Mouse (Mus musculus): Measurements from ENCODE around the gene Slc17a9. TPM values are rescaled to one million over a fixed set of nuclear protein-coding genes. Genes with fewer than 3 reads are reported as not detected.
A peak's percentile ranks its signal among the peaks of the same experiment; 100 is the strongest.

Slc17a9 gene
- polyA plus RNA-seq, 1 experiment from 2014 or later, result 5.2 TPM

DNA sequence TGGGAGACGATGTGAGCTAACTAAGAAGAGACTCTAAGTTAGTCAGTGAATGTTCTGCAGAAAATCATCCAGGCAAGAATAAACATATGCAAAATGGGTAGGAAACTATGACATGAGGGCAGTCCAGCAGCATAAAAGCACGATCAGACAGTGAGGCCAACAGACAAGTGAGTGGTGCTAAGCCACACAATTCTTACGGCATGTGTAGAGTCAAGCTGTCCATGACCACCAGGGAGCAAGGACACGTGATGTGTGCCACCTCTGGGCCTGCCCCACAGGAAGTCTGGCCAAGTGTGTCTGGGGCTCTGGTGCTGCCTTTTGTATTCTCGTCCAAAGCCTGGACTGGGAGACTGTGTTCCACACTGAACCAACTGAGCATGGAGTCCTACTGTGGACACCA is 35.2 kb upstream of the Slc17a9 start:
- Histone ChIP-seq H3K4me2 (ENCODE audit: low read depth, low read length) (no peak overlapping the region), H3K27ac (ENCODE audit: low read depth) (no peak overlapping the region), H3K9me3 (ENCODE audit: low read length) (no peaks in the 10 kb centered on the region), H3K4me1 (ENCODE audit: insufficient read depth) (no peaks in the 10 kb centered on the region), H3K9ac (replicated peaks) (no peak overlapping the region), H3K36me3 (replicated peaks; ENCODE audit: insufficient read depth, low read length) (peaks cover 59% of the 10 kb centered on the region), H3K27me3 (ENCODE audit: insufficient read depth, low read length) (no peaks in the 10 kb centered on the region), H3K4me3 (ENCODE audit: low read depth, low read length) (no peak overlapping the region)
- DNase-seq, result no peak
- 71% methylated on average over 5 of the region's 5 CpGs for WGBS (ENCODE audit: insufficient replicate concordance)
- TF ChIP-seq EP300 (IDR thresholded peaks at IDR 0.05; ENCODE audit: low read depth) (no peak), CTCF (IDR thresholded peaks at IDR 0.05; ENCODE audit: low read depth) (no peak)
- no peak for ATAC-seq

DNA sequence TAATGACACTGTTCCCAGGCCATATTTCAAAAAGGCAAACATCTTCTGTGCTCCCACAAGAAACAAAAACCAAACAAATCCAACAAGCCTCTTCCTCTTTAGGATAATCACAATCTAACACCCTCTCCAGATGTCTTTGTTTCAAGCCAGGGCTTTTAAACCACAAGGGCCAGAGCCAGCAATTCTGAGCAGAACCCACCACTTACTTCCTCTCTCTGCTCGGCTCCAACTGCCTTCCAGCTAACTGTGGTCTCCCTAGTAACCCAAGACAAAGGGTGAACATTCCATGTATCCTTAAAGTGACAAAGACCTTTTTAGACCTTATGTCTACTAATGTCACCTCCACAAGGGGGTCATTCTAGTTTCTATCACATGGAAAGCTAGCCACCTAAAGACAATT is 32.4 kb upstream of the Slc17a9 start:
- Histone ChIP-seq H3K4me2 (ENCODE audit: low read depth, low read length) (no peak overlapping the region), H3K36me3 (replicated peaks; ENCODE audit: insufficient read depth, low read length) (peaks cover 40% of the 10 kb centered on the region), H3K27ac (ENCODE audit: low read depth) (peak overlapping the region; percentile 30; the same call in 1 of the 2 replicates), H3K4me3 (ENCODE audit: low read depth, low read length) (no peak overlapping the region), H3K9me3 (ENCODE audit: low read length) (no peaks in the 10 kb centered on the region), H3K27me3 (ENCODE audit: insufficient read depth, low read length) (no peaks in the 10 kb centered on the region), H3K9ac (replicated peaks) (no peak overlapping the region), H3K4me1 (ENCODE audit: insufficient read depth) (peaks cover 12% of the 10 kb centered on the region)
- DNase-seq (no peak), ATAC-seq (peak; percentile 29; the same call in 1 of the 2 replicates)
- WGBS (ENCODE audit: insufficient replicate concordance), result 5% methylated on average over 1 of the region's 1 CpGs
- TF ChIP-seq EP300 (IDR thresholded peaks at IDR 0.05; ENCODE audit: low read depth) (no peak), CTCF (IDR thresholded peaks at IDR 0.05; ENCODE audit: low read depth) (no peak)

DNA sequence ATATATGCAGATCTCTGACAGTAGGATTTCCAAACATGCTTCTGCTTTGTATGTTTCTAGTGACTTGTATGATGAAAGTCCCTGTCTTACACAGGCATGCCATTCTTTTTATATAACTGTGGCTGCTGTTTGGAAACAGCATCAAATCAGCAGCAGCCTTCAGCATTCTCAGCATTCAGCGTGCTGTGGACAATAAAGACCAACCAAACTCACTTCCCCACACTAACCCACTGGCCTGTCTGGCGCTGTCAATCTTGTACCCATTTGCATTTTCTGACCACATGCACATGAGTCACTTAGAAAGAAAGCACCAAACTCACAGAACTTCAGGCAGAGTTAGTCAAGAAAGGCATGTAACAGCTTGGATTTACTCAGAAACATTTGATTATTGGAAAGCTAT is 29.9 kb upstream of the Slc17a9 start:
- WGBS (ENCODE audit: insufficient replicate concordance), result 36% methylated on average over 2 of the region's 2 CpGs
- H3K4me1 ChIP-seq (ENCODE audit: insufficient read depth), result peaks cover 25% of the 10 kb centered on the region
- no peak overlapping the region for H3K27ac ChIP-seq (ENCODE audit: low read depth)
- no peak for TF ChIP-seq EP300 (IDR thresholded peaks at IDR 0.05; ENCODE audit: low read depth)
- no peak for TF ChIP-seq CTCF (IDR thresholded peaks at IDR 0.05; ENCODE audit: low read depth)
- no peak overlapping the region for H3K4me2 ChIP-seq (ENCODE audit: low read depth, low read length)
- no peak overlapping the region for H3K9ac ChIP-seq (replicated peaks)
- ATAC-seq, result peak; percentile 18; the same call in 1 of the 2 replicates
- peaks cover 15% of the 10 kb centered on the region for H3K36me3 ChIP-seq (replicated peaks; ENCODE audit: insufficient read depth, low read length)
- H3K4me3 ChIP-seq (ENCODE audit: low read depth, low read length), result no peak overlapping the region
- DNase-seq, result no peak
- no peaks in the 10 kb centered on the region for H3K9me3 ChIP-seq (ENCODE audit: low read length)
- no peaks in the 10 kb centered on the region for H3K27me3 ChIP-seq (ENCODE audit: insufficient read depth, low read length)

GRCm38 (mm10) chr2:180700457-180700856 is 24.6 kb upstream of the Slc17a9 start:
- H3K27me3 ChIP-seq (ENCODE audit: insufficient read depth, low read length), result no peaks in the 10 kb centered on the region
- peak overlapping the region; percentile 81 for H3K4me3 ChIP-seq (ENCODE audit: low read depth, low read length)
- 40% methylated on average over 5 of the region's 5 CpGs for WGBS (ENCODE audit: insufficient replicate concordance)
- H3K27ac ChIP-seq (ENCODE audit: low read depth), result peak overlapping the region; percentile 99
- TF ChIP-seq CTCF (IDR thresholded peaks at IDR 0.05; ENCODE audit: low read depth), result no peak
- no peak for TF ChIP-seq EP300 (IDR thresholded peaks at IDR 0.05; ENCODE audit: low read depth)
- peak; percentile 44 for ATAC-seq
- 0 out of 2 replicates have a peak, but pooled peaks cover 3% of the 10 kb centered on the region for H3K36me3 ChIP-seq (replicated peaks; ENCODE audit: insufficient read depth, low read length)
- peak overlapping the region; percentile 93 for H3K9ac ChIP-seq (replicated peaks)
- peak overlapping the region; percentile 93 for H3K4me2 ChIP-seq (ENCODE audit: low read depth, low read length)
- no peak for DNase-seq
- peaks cover 65% of the 10 kb centered on the region for H3K4me1 ChIP-seq (ENCODE audit: insufficient read depth)
- H3K9me3 ChIP-seq (ENCODE audit: low read length), result no peaks in the 10 kb centered on the region

GRCm38 (mm10) chr2:180701053-180701766 is 23.9 kb upstream of the Slc17a9 start:
- WGBS (ENCODE audit: insufficient replicate concordance), result 2% methylated on average over 26 of the region's 26 CpGs
- Histone ChIP-seq H3K9me3 (ENCODE audit: low read length) (no peaks in the 10 kb centered on the region), H3K4me1 (ENCODE audit: insufficient read depth) (peaks cover 65% of the 10 kb centered on the region), H3K36me3 (replicated peaks; ENCODE audit: insufficient read depth, low read length) (0 out of 2 replicates have a peak, but pooled peaks cover 3% of the 10 kb centered on the region), H3K4me2 (ENCODE audit: low read depth, low read length) (peak overlapping the region; percentile 93), H3K4me3 (ENCODE audit: low read depth, low read length) (peak overlapping the region; percentile 81), H3K27me3 (ENCODE audit: insufficient read depth, low read length) (no peaks in the 10 kb centered on the region), H3K27ac (ENCODE audit: low read depth) (peak overlapping the region; percentile 99), H3K9ac (replicated peaks) (peak overlapping the region; percentile 93)
- peak; percentile 68 for ATAC-seq
- no peak for TF ChIP-seq CTCF (IDR thresholded peaks at IDR 0.05; ENCODE audit: low read depth)
- TF ChIP-seq EP300 (IDR thresholded peaks at IDR 0.05; ENCODE audit: low read depth), result no peak; the same call in 1 of the 2 replicates
- DNase-seq, result peak; percentile 67

DNA sequence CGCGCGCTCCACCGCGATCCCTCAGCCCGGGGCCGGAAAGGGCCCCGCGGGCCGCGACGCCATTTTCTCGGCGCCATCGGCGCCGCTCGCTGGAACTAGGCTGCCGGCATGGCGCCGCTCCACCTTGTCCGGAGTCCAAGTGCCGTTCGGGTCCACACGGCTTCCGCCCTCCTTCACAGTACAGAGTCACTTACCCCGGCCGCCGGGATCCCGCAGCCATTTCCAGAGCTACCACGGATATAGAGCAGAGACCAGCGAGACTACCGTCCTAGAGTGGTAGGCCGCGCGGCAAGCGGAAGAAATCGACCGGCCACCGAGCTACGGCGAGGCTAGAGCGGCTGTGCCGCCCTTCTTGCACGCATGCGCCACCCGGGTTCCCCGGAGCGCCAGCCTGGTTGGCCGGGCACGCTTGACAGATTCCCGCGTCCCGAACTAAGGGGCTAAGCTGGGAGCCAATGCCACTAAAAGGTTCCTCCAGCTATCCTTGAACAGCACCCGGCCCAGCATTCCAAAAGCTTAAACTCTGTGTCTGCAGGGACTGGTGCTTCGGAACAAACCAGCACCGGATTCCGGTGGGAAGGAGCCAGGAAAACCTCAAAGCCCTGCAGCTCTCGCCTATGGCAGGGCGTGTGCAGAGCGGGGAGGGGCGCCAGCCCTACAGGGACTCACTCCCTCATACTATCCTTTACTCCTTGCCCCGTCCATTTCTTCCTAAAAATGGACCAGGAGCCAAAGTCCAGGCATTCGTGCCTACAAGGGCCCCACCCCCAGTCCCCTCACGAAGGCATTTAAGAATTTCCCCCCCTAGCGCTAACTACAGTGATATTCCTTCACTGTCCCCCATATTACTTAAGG is 23.1 kb upstream of the Slc17a9 start:
- TF ChIP-seq CTCF (IDR thresholded peaks at IDR 0.05; ENCODE audit: low read depth) (peak; percentile 16), EP300 (IDR thresholded peaks at IDR 0.05; ENCODE audit: low read depth) (peak; percentile 8; the same call in 1 of the 2 replicates)

More for the DNA sequence above, 23.1 kb upstream of the Slc17a9 start:
- Histone ChIP-seq H3K4me1 (ENCODE audit: insufficient read depth) (peaks cover 60% of the 10 kb centered on the region), H3K9me3 (ENCODE audit: low read length) (no peaks in the 10 kb centered on the region), H3K4me3 (ENCODE audit: low read depth, low read length) (peak overlapping the region; percentile 81), H3K4me2 (ENCODE audit: low read depth, low read length) (peak overlapping the region; percentile 93), H3K27ac (ENCODE audit: low read depth) (peak overlapping the region; percentile 99), H3K36me3 (replicated peaks; ENCODE audit: insufficient read depth, low read length) (0 out of 2 replicates have a peak, but pooled peaks cover 4% of the 10 kb centered on the region), H3K9ac (replicated peaks) (peak overlapping the region; percentile 93), H3K27me3 (ENCODE audit: insufficient read depth, low read length) (no peaks in the 10 kb centered on the region)
- ATAC-seq (peak; percentile 85), DNase-seq (peak; percentile 93)
- WGBS (ENCODE audit: insufficient replicate concordance), result under 1% methylated on average over 66 of the region's 66 CpGs

Measured in liver, postnatal 0 days (tissue).